Mouse (Mus musculus): ENCODE data around the gene Sptan1.

DNA sequence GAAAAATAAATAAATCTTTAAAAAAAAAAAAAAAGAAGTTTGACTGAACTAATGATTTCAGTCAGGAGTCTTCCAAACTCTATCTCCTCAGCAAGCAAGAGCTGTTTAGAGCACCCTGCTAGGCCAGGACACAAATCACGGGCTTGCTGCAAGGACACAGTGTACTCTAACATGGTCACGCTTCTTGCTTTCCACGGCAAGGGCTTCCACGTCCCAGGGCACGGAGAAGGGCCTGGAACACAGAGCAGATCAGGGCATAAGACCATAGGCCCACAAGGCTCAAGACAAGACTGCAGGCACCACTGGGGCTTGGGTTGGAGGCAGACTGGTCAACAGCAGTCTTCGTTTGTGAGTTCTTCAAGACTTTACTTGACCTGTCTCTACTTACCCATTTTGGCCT is 81.8 kb downstream of the Sptan1 start:
- TF ChIP-seq CTCF (IDR thresholded peaks at IDR 0.05; ENCODE audit: control insufficient read depth, insufficient read depth, insufficient read length) (no peak), MYOG (IDR thresholded peaks at IDR 0.05; ENCODE audit: control insufficient read depth, extremely low read depth, insufficient read length) (no peak)
